Mouse (Mus musculus) layer of hippocampus, adult 2 months (tissue): ENCODE measurements around the gene Ccdc115. TPM values are rescaled to one million over a fixed set of nuclear protein-coding genes. Genes with fewer than 3 reads are reported as not detected.

Experiments used
- DNase-seq, 2 experiments: peaks; one replicate each; pipeline ENCODE4 v3.0.0; 2022; ENCODE audit warnings: low spot score in 2 of 2
- H3K27ac ChIP-seq: fragments of 200-600 bp; 2 replicates; pipeline ENCODE4 v1.8.1; 2022
- H3K4me3 ChIP-seq: fragments of 200-600 bp; 2 replicates; pipeline ENCODE4 v1.8.1; 2022; ENCODE audit warnings: mild to moderate bottlenecking
- CTCF ChIP-seq: fragments of 200-600 bp; conservative IDR thresholded peaks from 2 replicates; pipeline ENCODE4 v1.8.1; 2022; ENCODE audit warnings: antibody characterized with exemption, mild to moderate bottlenecking, moderate library complexity
- microRNA-seq, 2 experiments: library from miRNA; unstranded; fragments of <30 nt; microRNA quantifications; one replicate each; pipeline ENCODE4 v1.2.0; 2021
- total RNA-seq, 2 experiments: library from RNA; stranded (reverse); gene quantifications; 2 replicates each; pipeline ENCODE4 v1.2.3; 2021

Ccdc115 gene
- total RNA-seq, 2 experiments from 2014 or later, result 19.2 to 20.3 TPM

GRCm38 (mm10) chr1:34387346-34388327, 51.8 kb downstream of the Ccdc115 start:
- Histone ChIP-seq H3K27ac (no peak overlapping the region), H3K4me3 (no peak overlapping the region)
- DNase-seq, result no peak
- TF ChIP-seq CTCF, result no peak

Small RNA genes within 50 kb of the gene (microRNA-seq; reads per million reads assigned to microRNA genes)
- gene Mir5103, result 0 reads per million in 2 experiments

Other genes starting within 250 kb of the Ccdc115 start
- 10 to 100 TPM; 34.5 to 36.6 TPM for gene Imp4, start 179 bp upstream of the Ccdc115 start, total RNA-seq
- 1 to 10 TPM; 5.0 to 6.3 TPM for gene Ptpn18, start 20.1 kb upstream of the Ccdc115 start, total RNA-seq
- gene Prss39, start 58.7 kb upstream of the Ccdc115 start, total RNA-seq, result not detected
- gene Cfc1, start 96.0 kb upstream of the Ccdc115 start, total RNA-seq, result under 1 TPM in 1 of 2 experiments, not detected in 1; 0.36 TPM
- not detected for gene Prss40, start 121.3 kb upstream of the Ccdc115 start, total RNA-seq
- 10 to 100 TPM; 41.0 to 43.8 TPM for gene Amer3, start 140.0 kb upstream of the Ccdc115 start, total RNA-seq